Comparison of ENCODE assay signal across 20 mouse cellular contexts in genomic region chr17:60423570-60423969, GRCm38 (mm10).
DNase-seq lines count a peak whose midpoint lies in the region; TF ChIP-seq lines count a peak whose summit lies in the region.
"Had no signal": no experiment of that assay in that cellular context is flagged by ENCODE, and none has a peak within 500 bp of the region (broad histone marks: within the 10 kb centered on the region; RNA-seq: fewer than 3 reads in every experiment).

No protein-coding gene starts in this region.

- TF ChIP-seq RAD21 in MEL (IDR thresholded peaks at IDR 0.05; ENCODE audit: low read depth, low read length), result no peak

- no peak for TF ChIP-seq POLR2A in MEL (IDR thresholded peaks at IDR 0.05; ENCODE audit: control insufficient read depth in 1 of 2, insufficient read depth in 1 of 2, low read depth in 1 of 2, low read length in 2 of 2, poor library complexity in 1 of 2)

- TF ChIP-seq CTCF in MEL (IDR thresholded peaks at IDR 0.05 in 2 of 3, conservative IDR thresholded peaks at IDR 0.05 in 1 of 3; ENCODE audit: control insufficient read depth in 1 of 3, insufficient read depth in 1 of 3, low read depth in 2 of 3, low read length in 3 of 3, poor library complexity in 1 of 3, severe bottlenecking in 1 of 3), result no peak

- H3K4me1 ChIP-seq in MEL (ENCODE audit: control insufficient read depth in 1 of 2, insufficient read depth in 2 of 2, low read length in 2 of 2), result no peaks in the 10 kb centered on the region
- H3K4me1 ChIP-seq: embryonic facial prominence, embryonic 10.5 days; embryonic facial prominence, embryonic 12.5 days; forebrain, embryonic 13.5 days; forebrain, embryonic 15.5 days had no signal

- intact Hi-C loops in gastrocnemius, postnatal 36 days (cut with DNase I), result no loop called here

- H3K36me3 ChIP-seq in MEL (ENCODE audit: control insufficient read depth in 1 of 2, insufficient read depth in 2 of 2, low read length in 2 of 2), result no peaks in the 10 kb centered on the region
- H3K36me3 ChIP-seq: embryonic facial prominence, embryonic 10.5 days; embryonic facial prominence, embryonic 12.5 days; forebrain, embryonic 15.5 days had no signal

- H3K27me3 ChIP-seq in MEL (ENCODE audit: control insufficient read depth in 1 of 2, insufficient read depth in 2 of 2, low read length in 2 of 2), result no peaks in the 10 kb centered on the region
- H3K27me3 ChIP-seq: embryonic facial prominence, embryonic 12.5 days; forebrain, embryonic 13.5 days; forebrain, embryonic 15.5 days; Patski had no signal

- no peaks in the 10 kb centered on the region for H3K9me3 ChIP-seq in MEL (replicated peaks; ENCODE audit: insufficient read depth, low read length)
- H3K9me3 ChIP-seq: embryonic facial prominence, embryonic 10.5 days; embryonic facial prominence, embryonic 12.5 days; forebrain, embryonic 13.5 days; forebrain, embryonic 15.5 days had no signal

- peak; percentile 1 for DNase-seq in 3134 (ENCODE audit: extremely low read depth, insufficient read length, low spot score)
- DNase-seq in 416B (ENCODE audit: low read depth), result peak; percentile 10
- peak; percentile 7 for DNase-seq in MEL (ENCODE audit: low read depth, low spot score)
- DNase-seq in gastrocnemius, postnatal 36 days, result no peak
- DNase-seq in frontal cortex, postnatal 36 days (ENCODE audit: low spot score in 2 of 2), result no peak
- no peak for DNase-seq in cerebellum, postnatal 10 days
- DNase-seq: adrenal gland, adult 2 months; adrenal gland, postnatal 10 days; adrenal gland, postnatal 25 days; cerebellum, adult 11 months; cerebellum, adult 18-20 months; cerebellum, adult 8-10 months; cerebellum, adult 9-11 months; cerebellum, postnatal 25 days; forebrain, postnatal 0 days had no signal

- no peaks in the 10 kb centered on the region for H3K79me2 ChIP-seq in MEL (ENCODE audit: control insufficient read depth, insufficient read depth, low read length, poor library complexity)

- no peak overlapping the region for H3K4me3 ChIP-seq in MEL (ENCODE audit: control insufficient read depth in 1 of 2, insufficient read depth in 1 of 2, low read depth in 2 of 2, low read length in 2 of 2)
- H3K4me3 ChIP-seq: embryonic facial prominence, embryonic 10.5 days; embryonic facial prominence, embryonic 12.5 days; forebrain, embryonic 13.5 days; forebrain, embryonic 15.5 days had no signal

- no peak for TF ChIP-seq EP300 in MEL (IDR thresholded peaks at IDR 0.05; ENCODE audit: low read depth in 1 of 2, low read length in 2 of 2)

- H3K27ac ChIP-seq in MEL (ENCODE audit: control insufficient read depth, low read depth, low read length), result no peak overlapping the region
- H3K27ac ChIP-seq: embryonic facial prominence, embryonic 10.5 days; embryonic facial prominence, embryonic 12.5 days; forebrain, embryonic 13.5 days; forebrain, embryonic 15.5 days had no signal

- no peak overlapping the region for H3K9ac ChIP-seq in MEL (ENCODE audit: control insufficient read depth, low read depth, low read length, poor library complexity, severe bottlenecking)
- H3K9ac ChIP-seq: embryonic facial prominence, embryonic 12.5 days; forebrain, embryonic 13.5 days; forebrain, embryonic 15.5 days; forebrain, postnatal 0 days had no signal

TF ChIP-seq in MEL, 35 proteins besides CTCF, POLR2A, EP300 and RAD21:
- TF ChIP-seq RCOR1 (IDR thresholded peaks at IDR 0.05; ENCODE audit: low read depth, low read length), result no peak
- TF ChIP-seq MYB (IDR thresholded peaks at IDR 0.05; ENCODE audit: low read depth, low read length), result no peak
- TF ChIP-seq POLR2AphosphoS5 (IDR thresholded peaks at IDR 0.05; ENCODE audit: borderline replicate concordance, low read depth, low read length), result no peak
- no peak for TF ChIP-seq CHD2 (IDR thresholded peaks at IDR 0.05; ENCODE audit: low read length)
- no peak for TF ChIP-seq SIN3A (IDR thresholded peaks at IDR 0.05; ENCODE audit: low read length)
- TF ChIP-seq ETS1 (IDR thresholded peaks at IDR 0.05; ENCODE audit: low read depth, low read length), result no peak
- TF ChIP-seq SMC3 (IDR thresholded peaks at IDR 0.05; ENCODE audit: low read depth, low read length), result no peak
- no peak for TF ChIP-seq GATA1 (IDR thresholded peaks at IDR 0.05; ENCODE audit: low read depth, low read length)
- TF ChIP-seq HCFC1 (IDR thresholded peaks at IDR 0.05; ENCODE audit: low read depth, low read length), result no peak
- TF ChIP-seq ZC3H11A (IDR thresholded peaks at IDR 0.05; ENCODE audit: low read depth, low read length), result no peak
- no peak for TF ChIP-seq MAX (IDR thresholded peaks at IDR 0.05; ENCODE audit: low read length)
- TF ChIP-seq ZMIZ1 (IDR thresholded peaks at IDR 0.05; ENCODE audit: low read depth, low read length), result no peak
- no peak for TF ChIP-seq USF2 (IDR thresholded peaks at IDR 0.05; ENCODE audit: borderline replicate concordance in 1 of 2, insufficient read depth in 1 of 2, low read depth in 1 of 2, low read length in 2 of 2)
- no peak for TF ChIP-seq MYC (IDR thresholded peaks at IDR 0.05; ENCODE audit: low read depth, low read length)
- TF ChIP-seq TCF12 (IDR thresholded peaks at IDR 0.05; ENCODE audit: low read depth, low read length), result no peak
- TF ChIP-seq USF1 (IDR thresholded peaks at IDR 0.05; ENCODE audit: low read depth, low read length), result no peak
- no peak for TF ChIP-seq KAT2A (conservative IDR thresholded peaks at IDR 0.05; ENCODE audit: low read depth, low read length)
- no peak for TF ChIP-seq ZKSCAN1 (IDR thresholded peaks at IDR 0.05; ENCODE audit: low read depth, low read length)
- TF ChIP-seq GABPA (IDR thresholded peaks at IDR 0.05; ENCODE audit: low read depth, low read length), result no peak

Comparison
In these comparisons a context has a peak if more than half of its experiments do, and no peak if none do; other contexts are left out.
1. DNase-seq: peak in 3134 (single experiment), 416B (single experiment) and MEL (single experiment); none in gastrocnemius, postnatal 36 days (0 of 2), frontal cortex, postnatal 36 days (0 of 2) and cerebellum, postnatal 10 days (0 of 2).